Mouse (Mus musculus): ENCODE data around the gene Gpr174.

- TF ChIP-seq CTCF (IDR thresholded peaks at IDR 0.05; ENCODE audit: borderline replicate concordance, insufficient read depth, low read depth, low read length) (no peak), POLR2A (IDR thresholded peaks at IDR 0.05; ENCODE audit: borderline replicate concordance, insufficient read depth, low read length) (no peak)
Measured at GRCm38 (mm10) chrX:107277606-107278005, 21.9 kb downstream of the Gpr174 start.
